Mouse (Mus musculus): ENCODE measurements around the gene Nr1d1. TPM values are rescaled to one million over a fixed set of nuclear protein-coding genes. Genes with fewer than 3 reads are reported as not detected.

Nr1d1 gene
- total RNA-seq, 2 experiments from 2014 or later = 87.2 to 122 TPM

DNA sequence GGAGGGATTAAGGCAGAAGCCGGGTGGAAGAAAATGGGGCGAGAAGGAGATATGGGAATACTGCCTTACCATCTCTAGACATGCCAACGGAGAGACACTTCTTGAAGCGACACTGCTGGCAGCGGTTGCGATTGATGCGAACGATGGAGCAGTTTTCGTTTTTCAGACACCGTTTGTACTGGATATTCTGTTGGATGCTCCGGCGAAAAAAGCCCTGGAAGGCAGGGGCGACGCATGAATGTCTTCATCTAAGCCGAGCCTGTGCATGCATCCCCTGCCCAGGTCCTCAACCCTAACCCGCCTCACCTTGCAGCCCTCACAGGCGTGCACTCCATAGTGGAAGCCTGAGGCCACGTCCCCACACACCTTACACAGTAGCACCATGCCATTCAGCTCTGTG lies 4.0 kb downstream of the Nr1d1 start:
- no peak for DNase-seq (ENCODE audit: low spot score in 2 of 2)

DNA sequence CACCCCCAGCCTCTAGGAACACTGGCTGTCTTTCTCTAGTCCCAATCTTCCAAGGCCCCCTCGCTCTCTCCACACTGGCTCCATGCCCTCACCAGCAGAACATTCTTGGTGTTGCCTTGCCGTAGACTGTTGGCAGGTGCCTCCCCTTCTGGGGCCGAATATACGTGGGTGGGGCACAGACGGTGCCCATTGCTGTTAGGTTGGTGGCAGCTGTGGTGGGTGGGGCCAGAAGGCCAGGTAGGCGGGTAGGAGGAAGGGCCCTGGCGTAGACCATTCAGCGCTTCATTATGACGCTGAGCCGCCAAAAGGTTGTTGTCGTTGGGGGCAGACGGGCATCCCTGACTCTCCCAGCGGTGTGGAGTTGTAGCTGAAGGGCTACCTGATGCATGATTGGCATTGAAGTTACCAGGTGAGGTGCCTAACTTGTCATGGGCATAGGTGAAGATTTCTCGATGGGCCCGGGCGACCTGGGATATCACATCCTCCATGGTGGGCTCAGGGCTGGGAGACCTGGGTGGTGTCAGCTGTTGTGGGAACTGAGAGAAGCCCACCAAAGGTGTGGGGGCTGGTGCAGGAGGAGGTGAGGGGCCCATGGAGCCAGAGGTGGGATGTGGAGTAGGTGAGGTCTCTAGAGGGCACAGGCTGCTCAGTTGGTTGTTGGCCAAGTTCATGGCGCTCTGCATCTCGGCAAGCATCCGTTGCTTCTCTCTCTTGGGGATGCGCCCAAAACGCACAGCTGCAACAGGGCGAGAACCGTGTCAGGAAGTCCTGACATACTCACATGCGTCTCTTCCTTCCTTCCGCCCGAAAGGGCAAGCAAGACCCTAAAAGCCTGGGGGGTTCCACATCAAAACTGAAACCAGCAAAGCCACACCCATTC lies 4.8 kb downstream of the Nr1d1 start:
- peak; percentile 74 to 84 for DNase-seq (ENCODE audit: low spot score in 2 of 2)

DNA sequence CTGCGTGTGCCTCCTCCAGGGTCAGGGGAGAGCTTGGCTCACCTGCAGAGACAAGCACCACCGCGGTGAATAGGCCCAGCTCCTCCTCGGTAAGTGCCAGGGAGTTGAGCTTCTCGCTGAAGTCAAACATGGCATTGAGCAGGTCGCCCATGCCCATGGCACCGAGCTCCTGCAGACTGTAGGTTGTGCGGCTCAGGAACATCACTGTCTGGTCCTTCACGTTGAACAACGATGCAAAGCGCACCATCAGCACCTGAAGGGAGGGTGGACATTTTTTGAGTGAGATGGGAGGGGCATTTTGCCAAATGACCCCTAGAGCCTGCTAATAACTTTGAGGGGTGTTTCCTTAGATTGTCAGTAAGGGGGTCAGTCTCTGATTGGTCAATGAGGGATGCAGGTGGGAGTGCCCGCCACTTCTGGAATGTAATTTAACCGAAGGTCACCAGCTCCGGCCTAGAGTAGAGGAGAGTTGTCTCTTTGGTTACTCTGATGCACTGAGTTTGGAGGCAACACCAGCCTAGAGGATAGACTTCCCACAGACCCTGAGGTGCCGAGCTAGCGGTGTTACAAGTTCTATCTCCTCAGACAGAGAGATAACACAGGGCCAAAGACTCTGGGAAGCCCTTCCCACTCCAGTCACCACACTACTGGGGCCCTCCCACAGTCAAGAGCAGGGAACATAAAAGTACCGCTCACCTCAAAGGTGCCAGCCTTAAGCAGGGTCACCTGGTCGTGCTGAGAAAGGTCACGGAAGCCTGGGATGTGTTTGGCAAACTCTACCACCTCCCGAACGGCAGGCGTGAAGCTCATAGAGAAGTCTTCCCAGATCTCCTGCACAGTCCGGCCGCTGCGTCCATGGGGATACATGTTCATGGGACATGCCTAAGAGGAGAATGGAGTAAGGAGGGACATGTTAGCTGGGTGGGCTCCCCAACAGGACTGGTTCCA lies 5.9 kb downstream of the Nr1d1 start:
- DNase-seq (ENCODE audit: low spot score in 2 of 2) = no peak

DNA sequence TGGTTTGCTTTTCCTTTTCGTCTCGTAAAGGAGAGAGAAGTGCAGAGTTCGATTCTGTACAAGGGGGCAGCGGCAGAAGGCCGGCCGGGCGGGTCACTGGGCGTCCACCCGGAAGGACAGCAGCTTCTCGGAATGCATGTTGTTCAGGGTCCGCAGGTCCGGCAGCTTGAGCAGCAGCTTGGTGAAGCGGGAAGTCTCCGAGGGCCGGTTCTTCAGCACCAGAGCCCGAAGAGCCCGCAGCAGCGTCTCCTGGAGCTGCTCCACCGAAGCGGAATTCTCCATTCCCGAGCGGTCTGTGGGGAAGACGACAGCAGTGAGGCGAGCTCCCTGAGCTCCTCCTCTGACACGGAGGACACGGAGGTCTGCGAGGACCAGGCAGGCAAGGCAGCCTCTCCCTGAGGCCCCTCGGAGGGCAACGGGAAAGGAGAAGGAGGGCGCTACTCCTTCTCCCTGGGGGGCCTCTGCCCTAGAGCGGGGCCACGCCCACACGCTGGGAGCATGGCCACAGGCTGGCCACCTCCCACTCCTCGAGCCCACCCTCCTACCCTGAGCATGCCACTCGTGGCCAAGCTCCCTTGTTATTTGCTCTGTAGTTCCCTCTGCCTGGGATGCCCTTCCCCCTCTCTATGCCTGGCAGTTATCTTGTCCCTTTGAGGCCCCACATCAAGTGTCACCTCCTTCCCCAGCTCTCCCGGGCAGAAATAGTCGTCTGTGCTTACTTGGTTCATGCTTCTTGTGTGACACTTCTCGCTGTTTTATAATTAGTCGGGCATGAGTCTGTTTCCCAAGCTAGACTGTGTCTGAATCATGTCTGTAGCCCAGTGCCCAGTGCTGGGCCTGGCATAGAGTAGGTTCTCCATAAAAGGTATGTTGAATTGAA lies 6.8 kb downstream of the Nr1d1 start:
- no peak for DNase-seq (ENCODE audit: low spot score in 2 of 2)

DNA sequence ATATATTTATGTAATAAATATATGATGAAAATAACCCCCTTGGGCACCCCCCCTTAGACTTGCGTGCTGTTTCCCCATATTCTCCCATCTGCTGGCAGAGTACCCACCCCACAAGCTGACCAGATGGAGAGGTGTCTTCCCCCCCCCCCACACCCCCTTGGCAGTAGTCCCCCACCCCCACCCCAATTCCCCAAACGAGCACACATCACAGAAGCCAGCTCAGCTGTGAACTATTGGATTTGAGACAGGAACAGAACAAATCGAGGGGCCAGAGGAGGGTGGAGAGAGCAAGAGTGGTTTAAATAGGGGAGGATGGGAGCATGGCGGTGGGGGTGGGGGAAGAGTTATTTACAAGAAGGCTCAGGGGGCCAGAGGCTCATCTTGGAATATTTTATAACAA lies 7.4 kb downstream of the Nr1d1 start:
- no peak for DNase-seq (ENCODE audit: low spot score in 2 of 2)

DNA sequence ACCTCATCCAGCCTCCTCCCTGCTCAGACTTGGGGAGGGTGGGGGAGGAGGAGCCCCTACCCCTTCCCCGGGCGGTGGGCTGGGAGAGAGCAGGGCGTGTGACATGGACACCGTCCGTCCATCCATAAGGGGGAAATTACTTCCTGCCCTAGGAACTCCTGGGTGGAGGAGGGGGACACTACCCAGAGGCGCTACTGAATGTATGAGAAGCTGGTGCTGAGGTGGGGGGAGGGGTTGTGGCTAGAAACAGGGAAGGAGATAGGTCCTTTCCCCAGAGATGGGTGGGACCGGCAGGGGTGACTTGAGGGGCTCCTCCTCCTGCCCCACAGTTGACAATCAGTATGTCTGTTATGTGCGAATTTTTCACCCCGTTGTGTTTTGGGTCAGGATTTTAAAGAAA lies 7.9 kb downstream of the Nr1d1 start:
- no peak for DNase-seq (ENCODE audit: low spot score in 2 of 2)

DNA sequence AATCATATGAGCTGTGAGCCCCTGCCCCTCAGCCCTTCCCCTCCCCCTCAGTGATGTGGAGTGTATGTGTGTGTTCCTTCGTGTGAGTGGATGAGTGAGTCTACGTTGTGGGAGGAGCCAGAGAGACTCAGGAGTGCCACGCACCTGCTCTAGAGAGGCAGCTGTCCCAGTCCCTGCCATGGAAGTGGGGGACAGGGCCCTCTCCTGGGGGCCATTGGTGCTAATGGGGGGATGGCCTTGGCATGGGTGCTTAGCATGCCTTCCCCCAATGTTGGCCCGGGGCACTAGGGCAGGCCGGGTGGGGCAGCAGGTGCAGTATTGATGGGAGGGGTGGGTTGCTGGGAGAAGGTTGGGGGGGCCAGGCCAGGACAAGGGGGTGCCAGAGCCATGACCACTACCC lies 8.3 kb downstream of the Nr1d1 start:
- DNase-seq (ENCODE audit: low spot score in 2 of 2) = no peak

DNA sequence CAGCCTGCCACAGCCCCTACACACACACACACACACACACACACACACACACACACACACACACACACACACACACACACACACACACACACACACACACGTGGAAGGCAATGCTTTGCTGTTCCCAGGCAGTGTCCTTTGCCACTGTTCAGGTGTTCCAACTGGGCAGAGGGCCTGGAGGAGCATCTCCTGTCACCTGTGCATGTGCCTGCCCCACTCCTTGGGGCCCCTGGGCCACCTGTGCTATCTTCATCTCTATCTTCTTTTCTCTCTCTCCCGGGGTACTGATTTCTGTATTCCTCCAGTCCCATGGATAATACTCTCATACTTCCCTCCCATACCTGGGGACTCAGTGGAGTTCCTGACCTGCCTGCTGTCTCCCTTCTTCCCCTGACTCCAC lies 8.8 kb downstream of the Nr1d1 start:
- DNase-seq (ENCODE audit: low spot score in 2 of 2) = no peak

DNA sequence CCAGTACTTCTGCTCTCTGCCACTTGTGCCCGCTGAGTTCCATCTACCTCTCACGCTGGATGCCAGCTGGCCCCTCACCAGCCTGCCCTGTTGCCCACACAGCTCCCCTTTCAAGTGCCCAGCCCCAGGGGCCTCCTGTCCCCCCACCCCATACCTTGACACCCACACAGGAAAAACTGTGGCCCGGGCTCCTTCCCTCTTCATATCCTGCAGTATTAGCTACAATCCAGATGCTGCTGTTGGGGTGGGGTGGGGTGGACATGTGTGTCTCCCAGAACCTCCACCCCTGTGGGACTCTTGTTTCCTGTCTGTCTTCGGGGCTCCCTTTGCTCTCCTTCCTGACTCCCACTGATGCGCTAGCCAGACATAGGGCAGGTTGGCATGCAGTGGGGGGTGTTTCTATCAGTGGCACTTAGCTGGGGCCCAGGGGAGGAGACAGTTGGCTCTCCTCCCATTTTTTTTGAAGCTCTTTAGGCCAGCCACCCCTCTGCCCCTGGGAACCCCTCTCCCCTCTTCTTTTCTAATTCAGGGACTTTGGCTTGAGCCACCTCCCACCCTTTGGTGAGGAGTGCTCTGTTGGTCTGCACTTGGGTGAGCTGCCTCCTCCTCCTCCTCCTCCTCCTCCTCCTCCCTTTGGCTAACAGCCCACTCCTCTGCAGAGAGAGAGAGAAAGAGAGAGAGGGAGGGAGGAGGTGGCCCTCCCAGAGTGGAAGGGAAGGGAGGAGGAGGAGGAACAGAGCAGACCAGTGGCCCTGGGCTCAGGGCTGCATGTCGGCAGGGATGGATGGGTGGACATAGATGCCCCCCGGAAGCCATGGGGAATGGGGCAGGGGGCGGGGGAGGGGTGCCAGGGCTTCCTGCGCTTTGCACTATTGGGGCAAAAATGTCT lies 9.5 kb downstream of the Nr1d1 start:
- no peak for DNase-seq (ENCODE audit: low spot score in 2 of 2)

DNA sequence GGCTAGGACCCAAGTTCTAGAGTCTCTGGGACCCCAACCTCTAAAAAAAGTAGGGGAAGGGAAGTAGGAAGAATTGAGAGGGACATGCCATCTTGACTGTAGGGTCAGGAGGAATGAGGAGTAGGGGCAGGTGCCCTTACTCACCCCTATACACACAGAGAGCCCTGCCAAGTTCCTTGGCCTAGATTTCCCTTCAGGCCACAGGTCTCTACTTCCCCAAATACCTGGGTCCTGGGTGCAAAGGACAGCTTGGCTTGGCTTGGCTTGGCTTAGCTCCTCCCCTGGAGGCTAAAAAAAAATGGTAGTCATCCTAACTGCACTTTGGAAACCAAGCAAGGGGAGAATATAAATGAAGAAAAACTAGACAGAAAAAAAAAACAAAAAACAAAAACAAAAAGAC lies 10.4 kb downstream of the Nr1d1 start:
- no peak for DNase-seq (ENCODE audit: low spot score in 2 of 2)

DNA sequence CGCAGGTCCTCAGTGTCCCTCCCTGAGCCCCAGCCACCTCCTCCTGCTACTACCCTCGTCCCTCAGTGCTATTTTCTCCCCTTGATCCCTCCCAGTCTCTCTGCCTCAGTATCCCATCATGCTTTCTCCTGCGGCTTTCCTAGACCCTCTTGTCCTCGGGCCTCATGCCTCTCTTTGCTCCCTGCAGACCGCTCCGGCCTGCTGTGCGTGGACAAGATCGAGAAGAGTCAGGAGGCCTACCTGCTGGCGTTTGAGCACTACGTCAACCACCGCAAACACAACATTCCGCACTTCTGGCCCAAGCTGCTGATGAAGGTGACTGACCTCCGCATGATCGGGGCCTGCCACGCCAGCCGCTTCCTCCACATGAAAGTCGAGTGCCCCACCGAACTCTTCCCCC lies 11.0 kb downstream of the Nr1d1 start:
- DNase-seq (ENCODE audit: low spot score in 2 of 2) = no peak

DNA sequence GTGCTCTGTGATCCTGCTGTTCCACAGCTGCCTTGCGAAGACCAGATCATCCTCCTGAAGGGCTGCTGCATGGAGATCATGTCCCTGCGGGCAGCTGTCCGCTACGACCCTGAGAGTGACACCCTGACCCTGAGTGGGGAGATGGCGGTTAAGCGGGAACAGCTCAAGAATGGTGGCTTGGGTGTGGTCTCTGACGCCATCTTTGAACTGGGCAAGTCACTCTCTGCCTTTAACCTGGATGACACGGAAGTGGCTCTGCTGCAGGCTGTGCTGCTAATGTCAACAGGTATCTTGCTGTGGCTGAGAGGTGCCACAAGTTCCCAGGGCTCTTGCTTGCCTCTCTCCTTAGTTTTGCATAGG lies 11.7 kb downstream of the Nr1d1 start:
- DNase-seq (ENCODE audit: low spot score in 2 of 2) = no peak

DNA sequence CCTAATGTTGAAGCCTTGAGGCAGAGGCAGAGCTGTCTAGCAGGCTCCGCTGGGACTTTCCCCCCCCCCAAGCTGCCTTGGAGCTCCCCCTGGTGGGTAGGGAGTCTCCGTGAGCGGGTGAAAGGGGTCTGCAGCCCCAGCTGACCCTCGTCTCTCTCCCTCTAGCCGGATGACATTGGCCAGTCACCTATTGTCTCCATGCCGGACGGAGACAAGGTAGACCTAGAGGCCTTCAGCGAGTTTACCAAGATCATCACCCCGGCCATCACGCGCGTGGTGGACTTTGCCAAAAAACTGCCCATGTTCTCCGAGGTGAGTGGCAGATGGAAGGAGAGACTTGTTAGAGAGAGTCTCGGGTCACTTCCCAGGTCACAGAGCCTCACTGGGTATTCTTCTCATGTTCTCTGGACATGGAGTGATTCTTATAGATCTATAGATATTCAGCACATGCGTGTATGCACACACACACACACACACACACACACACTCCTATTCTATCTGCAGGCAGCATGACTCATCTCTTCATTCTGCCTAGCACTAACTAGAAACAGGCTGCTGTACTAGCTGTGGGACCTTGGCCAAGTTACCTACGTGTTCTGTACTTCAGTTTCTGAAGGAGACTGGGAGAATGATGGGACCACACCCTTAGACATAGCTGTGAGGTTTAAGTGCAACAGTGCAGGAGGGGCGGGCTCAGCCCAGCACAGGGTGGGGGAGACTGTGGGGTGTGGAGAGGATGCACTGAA lies 12.2 kb downstream of the Nr1d1 start:
- peak; percentile 72 for DNase-seq (ENCODE audit: low spot score in 2 of 2)

DNA sequence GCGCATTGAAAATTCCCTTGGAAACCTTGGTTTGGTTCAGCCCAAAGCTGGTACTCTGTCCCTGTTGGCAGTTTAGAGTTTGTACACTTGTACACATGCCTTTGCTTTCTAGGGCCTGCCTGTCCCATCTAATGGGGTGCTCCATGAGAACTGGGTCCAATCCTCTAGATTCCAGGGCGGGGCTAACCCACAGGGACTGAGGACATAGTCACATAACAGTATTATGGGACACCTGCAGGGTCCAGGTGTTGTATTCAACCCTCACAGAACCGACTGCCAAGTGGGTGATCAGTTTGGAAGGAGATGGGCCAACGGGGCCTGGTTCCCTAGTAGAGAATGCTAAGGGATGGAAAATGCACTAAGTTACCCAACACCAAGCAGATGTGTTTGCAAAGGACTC lies 13.2 kb downstream of the Nr1d1 start:
- DNase-seq (ENCODE audit: low spot score in 2 of 2) = no peak

DNA sequence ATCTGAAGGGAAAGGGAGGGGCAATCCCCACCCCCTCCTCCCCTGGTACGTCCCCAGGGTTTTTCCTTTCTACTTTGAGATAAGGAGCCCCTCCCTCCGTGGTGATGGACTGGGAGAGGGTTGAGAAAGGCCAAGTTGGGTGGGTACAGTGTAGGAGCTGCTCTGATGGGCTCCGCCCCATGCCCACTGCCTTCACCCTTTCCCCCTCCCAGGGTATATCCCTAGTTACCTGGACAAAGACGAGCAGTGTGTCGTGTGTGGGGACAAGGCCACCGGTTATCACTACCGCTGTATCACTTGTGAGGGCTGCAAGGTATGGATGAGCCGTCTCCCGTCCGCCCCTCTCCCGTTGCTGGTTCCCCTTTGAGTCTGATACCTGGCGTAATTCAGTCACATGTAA lies 18.4 kb downstream of the Nr1d1 start:
- no peak for DNase-seq (ENCODE audit: low spot score in 2 of 2)

DNA sequence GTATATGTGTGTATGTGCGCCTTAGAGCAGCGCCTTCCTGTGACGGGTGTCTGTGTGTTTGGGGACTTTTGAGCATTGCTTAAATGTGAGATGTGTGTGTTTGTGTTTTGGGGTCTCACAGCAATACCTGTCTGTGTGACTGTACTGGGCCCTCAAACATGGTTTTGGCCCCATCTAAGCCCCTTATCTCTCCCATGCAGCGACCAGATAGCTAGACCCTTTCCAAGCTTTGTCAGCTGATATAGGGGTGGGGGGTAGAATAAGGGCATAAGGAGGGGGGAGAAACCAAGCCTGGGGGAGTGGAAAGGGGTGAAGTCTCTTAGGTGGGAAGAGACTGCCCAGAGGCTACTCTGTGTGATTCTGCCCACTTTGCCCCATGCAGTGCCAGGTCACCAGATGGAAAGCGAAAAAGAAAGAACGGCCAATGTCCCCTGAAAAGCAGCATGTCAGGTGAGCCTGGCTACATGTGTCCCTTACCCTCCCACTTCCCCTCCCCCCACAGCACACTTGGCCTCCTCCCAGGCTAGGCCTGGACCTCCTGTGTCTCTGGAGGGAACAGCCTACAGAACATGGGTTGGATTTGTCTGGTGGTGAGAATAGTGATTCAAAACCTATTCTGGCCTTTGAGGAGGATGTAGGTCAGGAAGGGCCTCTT lies 19.3 kb downstream of the Nr1d1 start:
- DNase-seq (ENCODE audit: low spot score in 2 of 2) = no peak

DNA sequence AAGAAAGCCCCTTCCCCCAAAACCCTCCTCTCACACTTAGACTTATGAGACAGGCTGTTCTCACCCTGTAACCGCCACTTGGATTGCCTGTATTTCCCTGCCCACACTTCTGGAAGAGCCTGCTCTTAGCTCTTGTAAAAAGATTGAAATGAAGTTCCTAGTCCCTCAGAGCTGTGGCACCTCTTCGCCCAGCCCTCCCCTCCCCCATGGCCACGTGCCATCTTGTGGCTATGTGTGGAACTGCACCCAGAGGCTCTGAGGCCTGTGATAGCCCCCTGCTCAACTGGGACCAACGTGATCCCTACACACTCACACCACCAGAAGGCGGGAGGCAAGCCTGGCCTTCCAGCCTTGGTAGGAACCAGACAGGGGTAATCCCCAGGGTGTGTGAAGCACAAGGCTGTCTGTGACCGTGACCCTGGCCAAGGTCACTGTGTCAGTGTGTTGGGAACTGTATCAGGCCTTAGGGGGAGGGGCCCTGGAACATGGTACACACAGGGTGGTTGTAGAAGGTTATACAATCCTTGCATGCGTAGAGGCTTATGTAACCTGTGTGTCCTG lies 20.4 kb downstream of the Nr1d1 start:
- DNase-seq (ENCODE audit: low spot score in 2 of 2) = no peak

DNA sequence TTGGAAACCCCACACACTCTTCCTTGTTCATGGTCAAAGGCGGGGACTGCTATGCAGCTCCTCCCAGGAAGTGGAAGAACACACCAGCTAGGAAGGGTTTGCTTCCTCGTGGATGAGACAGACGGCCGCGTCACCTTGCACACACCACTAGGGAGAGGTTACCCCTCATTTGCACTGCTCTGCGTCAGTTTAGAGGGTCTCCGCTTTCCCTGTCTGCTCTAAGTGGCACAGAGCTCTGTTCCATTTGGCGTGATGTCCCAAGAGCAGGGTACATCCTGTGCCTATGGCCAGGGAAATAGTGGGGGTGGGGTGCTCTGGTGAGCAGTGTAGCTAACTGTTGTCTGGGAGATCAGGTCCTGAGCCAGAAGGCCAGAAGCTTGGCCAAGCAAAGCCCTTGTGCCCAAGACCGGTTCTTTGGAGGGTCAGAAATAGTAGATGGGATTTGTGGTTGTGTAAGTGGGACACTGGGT lies 20.9 kb downstream of the Nr1d1 start:
- DNase-seq (ENCODE audit: low spot score in 2 of 2) = no peak

DNA sequence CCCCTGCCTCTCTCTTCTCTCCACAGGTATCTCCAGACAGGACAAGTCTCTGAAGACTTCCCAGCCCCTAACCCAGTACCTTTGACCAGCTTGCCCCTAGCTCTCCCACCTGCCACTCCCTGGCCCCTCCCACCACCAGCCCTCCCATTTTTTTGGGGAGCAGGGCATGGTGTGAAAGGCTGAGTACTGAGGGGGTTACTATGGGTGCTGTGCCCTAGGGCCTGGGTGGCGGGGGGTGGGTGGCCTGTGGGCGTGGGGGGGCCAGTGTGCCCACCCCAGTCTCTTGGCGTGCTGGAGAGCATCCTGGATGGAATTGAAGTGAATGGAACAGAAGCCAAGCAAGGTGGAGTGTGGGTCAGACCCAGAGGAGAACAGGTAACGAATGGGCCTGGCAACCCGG lies 21.9 kb downstream of the Nr1d1 start:
- DNase-seq (ENCODE audit: low spot score in 2 of 2) = no peak

All from left cerebral cortex, adult 18-20 months (tissue).